Mouse (Mus musculus) gastrocnemius, adult 18-20 months (tissue): ENCODE measurements at regions not wholly inside any gene's neighbourhood (a gene's known extent, or its start where the extent isn't known, plus 50 kb on each side); places are given as distances from the start of the nearest gene placed in this dataset.

Experiments used
- DNase-seq: peaks from one replicate; pipeline ENCODE4 v3.0.0; 2021; ENCODE audit warnings: low spot score

GRCm38 (mm10) chr8:126854121-126855055 lies 91.3 kb downstream of the Tomm20 start:
- no peak for DNase-seq

DNA sequence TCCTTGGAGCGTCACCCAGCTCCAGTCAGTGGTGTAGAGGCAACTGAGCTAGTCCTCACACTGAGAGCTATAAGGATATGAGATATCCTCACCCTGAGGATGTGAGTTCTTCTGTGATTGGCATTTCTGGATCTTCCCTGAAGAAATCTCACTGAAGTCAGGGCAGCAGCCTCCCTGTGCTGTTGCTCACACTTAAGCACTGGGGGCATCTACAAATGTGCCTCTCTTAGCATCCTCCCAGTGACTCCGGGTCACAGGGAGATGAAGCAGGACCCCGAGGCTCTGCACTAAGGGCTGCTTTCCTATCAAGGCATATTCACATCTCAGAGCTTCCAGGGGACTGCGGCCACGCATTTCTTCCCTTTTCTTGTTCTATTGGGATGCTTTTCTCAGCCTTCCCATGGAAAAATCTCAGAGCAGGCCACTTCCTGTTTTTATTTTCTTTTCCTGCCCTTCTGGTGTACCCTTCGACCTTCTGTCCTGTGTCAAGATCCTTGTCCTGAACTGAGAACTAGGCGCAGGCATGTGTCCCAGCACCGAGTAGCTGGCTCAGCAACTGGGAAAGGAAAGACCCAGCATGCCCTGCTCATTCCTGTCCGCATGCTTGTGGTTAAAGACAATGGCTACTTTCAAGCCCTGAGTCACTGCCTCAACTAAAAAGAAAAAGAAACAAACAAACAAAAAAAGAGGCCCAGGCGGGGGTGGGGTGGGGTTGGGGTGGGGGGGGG lies 92.8 kb downstream of the Tomm20 start:
- peak; percentile 39 for DNase-seq

GRCm38 (mm10) chr8:126852184-126852583 lies 93.5 kb downstream of the Tomm20 start:
- DNase-seq, result no peak

DNA sequence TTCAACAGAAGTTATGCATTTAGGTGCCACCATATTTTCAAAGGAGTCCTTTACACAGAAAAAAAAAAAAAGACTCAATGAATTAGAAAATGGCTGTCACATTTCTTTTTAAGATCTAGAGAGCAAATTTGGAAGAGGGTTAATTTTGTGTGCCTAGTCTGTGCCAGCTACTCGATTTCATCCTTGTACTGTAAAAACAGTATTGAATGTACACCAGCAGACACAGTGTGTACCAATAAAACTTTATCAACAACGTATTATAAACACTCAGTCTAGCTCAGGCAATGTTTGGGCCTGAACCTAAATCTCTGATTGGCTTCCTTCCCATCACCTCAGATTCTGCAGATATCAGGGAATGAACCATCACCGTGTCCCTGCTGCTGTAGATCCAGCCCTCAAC lies 93.9 kb downstream of the Tomm20 start:
- no peak for DNase-seq

GRCm38 (mm10) chr8:126850189-126850535 lies 95.5 kb downstream of the Tomm20 start:
- DNase-seq, result no peak

DNA sequence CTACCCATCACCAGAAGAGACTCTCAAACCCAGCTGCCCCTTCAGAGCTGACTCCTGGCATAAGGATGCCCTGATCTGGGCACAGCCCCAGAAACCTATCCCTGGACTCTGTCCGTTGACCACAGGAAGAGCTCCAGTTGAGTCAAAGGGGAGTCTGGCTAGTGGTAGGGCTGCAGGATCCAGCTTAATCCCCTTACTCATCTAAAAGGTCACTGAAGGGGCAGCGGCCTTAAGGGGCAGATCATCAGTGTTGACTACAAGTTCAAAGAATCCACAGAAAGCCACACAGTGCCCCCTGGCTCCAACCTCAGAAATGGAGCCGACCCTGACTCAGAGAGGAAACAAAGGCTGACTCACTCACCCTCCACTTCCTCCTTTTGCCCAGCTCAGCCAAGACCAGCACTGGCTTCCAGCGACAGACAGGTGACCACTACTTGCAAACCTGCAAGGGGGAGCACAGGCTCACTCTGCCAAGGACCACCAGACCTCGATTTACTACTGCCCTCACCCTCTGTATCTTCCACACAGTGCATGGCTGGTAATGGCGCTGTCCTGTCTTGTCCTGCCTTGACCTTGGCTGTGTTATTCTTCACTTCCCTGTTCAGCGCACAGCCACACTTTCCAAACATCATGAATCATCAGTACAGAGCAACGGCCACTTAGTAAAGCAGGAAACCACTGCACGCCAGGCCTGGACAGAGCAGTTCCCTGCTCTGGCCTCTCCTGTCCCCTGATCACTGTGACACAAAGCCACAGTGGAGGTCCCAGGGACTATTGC lies 96.0 kb downstream of the Tomm20 start:
- peak; percentile 68 for DNase-seq

- no peak for DNase-seq
These were observed 97.1 kb downstream of the Tomm20 start for GRCm38 (mm10) chr8:126848369-126849105.

- DNase-seq, result peak; percentile 50
These were observed 97.8 kb downstream of the Tomm20 start for GRCm38 (mm10) chr8:126847664-126848353.

GRCm38 (mm10) chr8:126846188-126846565 lies 99.5 kb downstream of the Tomm20 start:
- DNase-seq, result no peak

DNA sequence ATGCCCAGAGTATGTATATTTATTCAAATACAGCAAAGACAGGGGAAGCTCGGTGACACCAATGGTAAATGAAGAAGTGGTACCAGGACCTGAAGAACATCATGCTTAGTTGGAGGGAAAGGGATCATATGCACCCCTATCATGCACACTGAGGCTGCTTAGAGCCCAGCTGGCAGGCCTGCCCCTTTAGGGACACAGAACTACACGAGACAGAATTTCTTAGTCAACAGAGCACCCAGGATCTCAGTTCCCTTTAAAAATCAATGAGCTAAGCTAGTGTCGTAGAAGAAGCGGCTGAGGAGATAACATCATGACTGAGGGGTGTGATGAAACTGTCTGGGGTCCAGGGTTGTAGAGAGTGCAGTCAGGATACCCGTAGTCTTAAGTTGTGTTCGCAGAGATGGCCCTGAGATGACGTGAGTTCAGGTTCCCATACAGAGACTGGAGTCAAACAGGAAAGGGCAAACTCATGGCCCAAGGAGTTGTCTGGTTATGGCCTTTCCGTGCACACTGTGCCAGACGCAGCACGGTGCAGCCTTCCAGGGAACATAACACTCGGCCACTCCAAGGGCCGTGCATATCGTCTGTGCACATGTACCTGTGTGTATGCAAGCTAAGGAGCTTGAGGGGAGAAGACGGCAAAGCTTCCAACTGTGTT lies 100.0 kb downstream of the Tomm20 start:
- no peak for DNase-seq

DNA sequence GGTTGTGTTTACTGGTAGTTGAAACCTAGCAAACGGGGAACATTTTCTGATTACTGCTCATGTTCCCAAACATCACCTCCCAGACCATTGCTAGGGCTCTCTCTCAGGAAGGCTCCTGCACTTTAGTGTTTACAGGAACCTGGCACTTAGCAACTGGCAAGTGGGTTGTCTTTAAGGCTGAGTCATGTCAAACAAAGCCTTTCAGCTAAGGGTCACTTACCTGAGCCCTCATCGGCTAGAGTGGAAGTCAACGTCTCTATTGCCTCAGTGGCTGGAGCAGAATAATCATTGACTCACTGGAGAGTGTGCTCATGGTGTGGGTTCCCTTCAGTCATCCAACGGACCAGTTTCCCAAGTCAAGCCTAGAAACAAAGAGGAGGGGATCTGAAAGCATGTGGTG lies 101.0 kb downstream of the Tomm20 start:
- DNase-seq, result no peak

- no peak for DNase-seq
These were observed 104.5 kb downstream of the Tomm20 start for GRCm38 (mm10) chr8:126841187-126841586.

DNA sequence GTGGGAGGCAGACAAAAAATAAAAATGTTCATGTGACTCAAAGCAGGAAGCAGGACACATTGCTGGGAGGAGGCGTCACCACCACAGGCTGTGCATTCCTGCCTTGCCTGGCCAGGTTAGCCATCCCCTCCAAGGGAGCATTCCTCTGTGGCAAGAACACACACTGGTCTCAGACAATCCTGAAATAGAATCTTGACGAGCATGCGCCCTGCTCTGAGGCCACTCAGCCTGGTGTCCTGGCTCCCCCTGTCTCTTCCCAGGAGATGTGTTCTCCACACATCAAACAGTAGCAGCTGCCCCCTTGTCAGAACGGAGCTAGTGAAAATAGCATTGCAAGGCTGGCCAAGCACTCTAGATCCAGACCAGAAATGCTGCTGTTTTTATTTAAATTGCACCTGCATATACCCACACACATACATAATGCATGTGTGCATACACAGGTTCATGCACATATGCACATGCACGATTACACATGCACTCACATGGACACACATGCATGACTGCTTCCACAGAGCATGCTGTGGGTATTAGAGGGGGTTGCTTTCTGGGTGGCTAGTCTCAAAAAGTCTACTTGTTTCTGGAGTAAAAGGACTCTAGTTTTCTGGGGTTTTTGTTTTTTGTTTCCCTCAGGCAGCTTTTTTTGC lies 105.8 kb downstream of the Tomm20 start:
- DNase-seq, result peak; percentile 83

- peak; percentile 61 for DNase-seq
These were observed 106.5 kb downstream of the Tomm20 start for GRCm38 (mm10) chr8:126839039-126839711.

GRCm38 (mm10) chr8:126838228-126838627 lies 107.4 kb downstream of the Tomm20 start:
- no peak for DNase-seq

- no peak for DNase-seq
These were observed 108.2 kb downstream of the Tomm20 start for GRCm38 (mm10) chr8:126837318-126838025.

- no peak for DNase-seq
These were observed 110.1 kb downstream of the Tomm20 start for GRCm38 (mm10) chr8:126835554-126835953.
